Mouse (Mus musculus) brain, embryonic 14.5 days (tissue): Measurements from ENCODE around the gene Stxbp3. TPM values are rescaled to one million over a fixed set of nuclear protein-coding genes. Genes with fewer than 3 reads are reported as not detected.
A peak's percentile ranks its signal among the peaks of the same experiment; 100 is the strongest.

Source experiments
- DNase-seq: peaks from one replicate; pipeline ENCODE4 v3.0.0-alpha.2; 2011; ENCODE audit warnings: low read depth
- CTCF ChIP-seq: fragments of 200-500 bp; IDR thresholded peaks from 2 replicates; pipeline ENCODE4 v1.5.1; 2012; ENCODE audit warnings: inconsistent platforms, mild to moderate bottlenecking, moderate library complexity, borderline replicate concordance; ENCODE audit not compliant: insufficient read depth, insufficient read length; ENCODE audit errors: extremely low read depth
- POLR2A ChIP-seq: fragments of 200-500 bp; IDR thresholded peaks from 2 replicates; pipeline ENCODE4 v1.6.1; 2012; ENCODE audit warnings: mild to moderate bottlenecking, inconsistent platforms, borderline replicate concordance; ENCODE audit not compliant: poor library complexity, insufficient read depth, insufficient read length, severe bottlenecking; ENCODE audit errors: extremely low read depth
- polyA plus RNA-seq: library from polyadenylated mRNA; depleted of rRNA; stranded (reverse); fragments of >200 nt; gene quantifications from 2 replicates; pipeline ENCODE4 v1.2.3, GENCODE M21; 2012

Stxbp3 gene
- polyA plus RNA-seq, 1 experiment, result 11.8 TPM

- TF ChIP-seq POLR2A (no peak), CTCF (no peak)
- DNase-seq, result peak; percentile 53
Observed at GRCm38 (mm10) chr3:108789299-108789698, 51.0 kb downstream of the Stxbp3 start.

DNA sequence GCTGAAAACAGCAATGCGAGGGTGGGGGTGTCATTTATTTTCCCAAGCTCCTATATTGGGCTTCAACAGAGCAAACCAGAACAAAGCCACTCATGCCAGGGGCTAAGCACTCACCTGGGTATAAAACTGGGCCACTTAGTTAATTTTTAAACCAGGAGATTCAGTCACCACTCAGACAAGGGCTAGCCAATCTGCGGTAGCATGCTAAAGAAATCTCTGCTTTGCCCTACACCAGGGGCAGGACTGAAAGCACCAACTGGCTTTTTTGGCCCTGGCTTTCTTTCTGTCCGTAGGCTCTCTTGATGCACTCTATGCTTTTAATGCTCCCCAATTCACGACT is 51.9 kb downstream of the Stxbp3 start:
- DNase-seq, result no peak
- TF ChIP-seq CTCF (no peak), POLR2A (no peak)

GRCm38 (mm10) chr3:108787754-108788454 is 52.4 kb downstream of the Stxbp3 start:
- no peak for TF ChIP-seq POLR2A
- TF ChIP-seq CTCF, result no peak
- DNase-seq, result no peak

DNA sequence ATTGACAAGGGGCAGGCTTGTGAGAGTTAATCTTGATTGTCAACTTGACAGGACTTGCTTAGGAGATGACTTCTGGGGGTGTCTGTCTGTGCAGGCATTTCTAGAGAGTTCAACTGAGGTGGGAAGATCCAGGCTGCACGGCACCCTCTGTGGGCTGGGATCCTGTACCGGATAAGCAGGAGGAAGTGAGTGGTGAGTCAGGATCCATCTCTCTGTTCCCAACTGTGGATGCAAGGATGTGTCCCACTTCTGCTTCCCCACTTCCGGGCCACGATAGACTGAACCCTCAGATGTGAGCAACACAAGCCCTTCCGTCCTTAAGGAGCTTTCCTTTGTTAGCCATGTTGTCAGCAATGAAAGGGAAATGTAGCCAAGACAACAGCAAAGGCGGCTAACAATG is 53.8 kb downstream of the Stxbp3 start:
- TF ChIP-seq POLR2A (no peak), CTCF (no peak)
- DNase-seq, result no peak

- DNase-seq, result no peak
- TF ChIP-seq POLR2A (no peak), CTCF (no peak)
Observed at GRCm38 (mm10) chr3:108782364-108782895, 57.9 kb downstream of the Stxbp3 start.

- TF ChIP-seq CTCF, result no peak
- TF ChIP-seq POLR2A, result no peak
- no peak for DNase-seq
Observed at GRCm38 (mm10) chr3:108781884-108782270, 58.4 kb downstream of the Stxbp3 start.

- no peak for TF ChIP-seq CTCF
- TF ChIP-seq POLR2A, result no peak
- peak; percentile 49 for DNase-seq
Observed at GRCm38 (mm10) chr3:108781238-108781883, 59.0 kb downstream of the Stxbp3 start.

DNA sequence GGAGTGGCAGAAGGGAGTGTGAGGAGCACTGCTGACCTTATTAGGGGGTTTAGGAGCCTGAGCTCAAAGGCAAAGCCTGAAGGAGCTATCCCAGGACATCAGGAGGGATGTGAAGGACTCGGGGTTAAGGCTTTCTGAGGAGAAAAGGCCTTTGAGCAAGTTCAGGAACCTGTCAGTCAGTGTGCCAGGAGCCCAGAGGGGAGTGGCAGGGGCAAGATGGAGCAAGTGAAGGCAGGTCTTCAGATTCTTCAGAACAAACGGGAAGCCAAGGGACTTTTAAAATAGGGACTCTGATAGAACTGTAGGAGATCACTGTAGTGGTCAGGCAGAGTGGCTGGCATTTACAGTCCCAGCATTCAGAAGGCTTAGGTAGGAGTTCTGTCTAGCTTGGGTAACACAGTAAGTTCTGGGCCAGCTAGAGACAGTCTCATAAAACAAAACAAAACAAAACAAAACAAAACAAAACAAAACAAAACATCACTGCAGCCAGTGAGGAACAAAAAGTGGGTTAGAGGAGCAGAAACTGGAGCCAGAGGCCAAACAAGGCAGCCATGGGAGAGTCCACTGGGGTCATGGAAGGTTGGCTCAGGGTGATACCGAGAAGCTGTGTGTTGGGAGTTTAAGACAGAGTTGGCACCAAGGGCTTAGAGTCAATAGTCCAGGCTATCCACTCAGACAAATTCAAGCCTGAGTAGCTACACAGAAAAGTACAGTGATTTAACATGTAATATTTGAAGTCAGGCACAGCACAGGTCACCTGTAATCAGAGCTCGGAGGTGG is 61.4 kb downstream of the Stxbp3 start:
- no peak for DNase-seq
- TF ChIP-seq CTCF (no peak), POLR2A (no peak)

DNA sequence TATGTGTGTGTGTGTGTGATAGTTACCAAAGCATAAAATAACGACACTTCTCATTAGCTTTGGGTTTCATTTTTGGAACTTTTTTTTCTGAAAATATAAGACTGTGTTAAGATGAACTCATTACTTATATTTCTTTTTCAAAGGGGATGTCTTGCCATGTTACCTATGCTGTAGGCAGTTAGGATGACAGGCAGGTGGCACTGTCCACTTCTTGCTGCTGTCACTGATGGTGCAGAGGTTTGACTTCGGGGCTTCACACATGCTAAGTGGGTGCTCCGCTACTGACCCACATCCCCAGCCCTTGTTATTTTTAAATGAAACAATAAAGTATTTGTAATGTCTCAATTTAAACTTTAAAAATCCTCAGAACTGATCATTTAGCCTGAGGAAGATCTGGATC is 67.5 kb downstream of the Stxbp3 start:
- DNase-seq, result no peak
- TF ChIP-seq CTCF (peak; percentile 31; the same call in 1 of the 2 replicates), POLR2A (no peak)

- no peak for DNase-seq
- TF ChIP-seq CTCF (no peak), POLR2A (no peak)
Observed at GRCm38 (mm10) chr3:108772211-108772610, 68.1 kb downstream of the Stxbp3 start.

- DNase-seq, result peak; percentile 86
- TF ChIP-seq POLR2A (no peak), CTCF (peak; percentile 66; the same call in 1 of the 2 replicates)
Observed at GRCm38 (mm10) chr3:108770725-108771368, 69.5 kb downstream of the Stxbp3 start.

DNA sequence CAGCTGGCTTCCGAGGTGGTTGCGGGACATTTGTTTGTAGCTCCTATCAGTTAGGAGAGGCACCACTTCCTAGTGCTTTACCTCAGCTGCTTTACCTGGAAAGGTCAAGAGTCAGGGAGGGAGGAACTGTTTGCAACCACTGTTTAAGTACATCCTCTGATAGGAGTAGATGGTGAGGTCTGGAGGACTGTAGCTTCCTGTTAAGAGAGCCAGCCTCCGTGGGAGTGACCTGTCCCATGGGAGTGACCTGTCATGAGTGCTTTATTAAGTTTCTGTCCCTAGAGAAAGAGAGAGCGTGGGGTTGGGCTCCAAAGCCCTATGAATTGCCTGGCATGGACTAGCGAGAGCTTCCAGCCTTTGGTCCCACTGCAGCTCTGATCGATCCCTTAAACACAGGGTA is 70.8 kb downstream of the Stxbp3 start:
- no peak for DNase-seq
- no peak for TF ChIP-seq CTCF
- TF ChIP-seq POLR2A, result no peak

GRCm38 (mm10) chr3:108767416-108767815 is 72.9 kb downstream of the Stxbp3 start:
- no peak for DNase-seq
- TF ChIP-seq POLR2A (no peak), CTCF (no peak)
